Mouse (Mus musculus): ENCODE data around the gene Camk1d. TPM values are rescaled to one million over a fixed set of nuclear protein-coding genes. Genes with fewer than 3 reads are reported as not detected.

Gene Camk1d
- polyA plus RNA-seq, 1 experiment = 3.2 TPM

GRCm38 (mm10) chr2:5595356-5596191, 118.7 kb downstream of the Camk1d start:
- no peaks in the 10 kb centered on the region for H3K9me3 ChIP-seq (replicated peaks; ENCODE audit: control insufficient read depth, insufficient read depth, low read length, poor library complexity, severe bottlenecking)
- no peak overlapping the region for H3K9ac ChIP-seq (ENCODE audit: low read depth, poor library complexity, severe bottlenecking)
- H3K27ac ChIP-seq (ENCODE audit: insufficient read depth, low read length) = no peak overlapping the region

GRCm38 (mm10) chr2:5592461-5593136, 121.7 kb downstream of the Camk1d start:
- no peak overlapping the region for H3K27ac ChIP-seq (ENCODE audit: insufficient read depth, low read length)
- no peak overlapping the region for H3K9ac ChIP-seq (ENCODE audit: low read depth, poor library complexity, severe bottlenecking)
- H3K4me3 ChIP-seq (ENCODE audit: low read depth, low read length) = no peak overlapping the region
- no peak for TF ChIP-seq CTCF (IDR thresholded peaks at IDR 0.05; ENCODE audit: low read depth, low read length)
- no peak for TF ChIP-seq EP300 (IDR thresholded peaks at IDR 0.05; ENCODE audit: insufficient read depth, low read depth, low read length)
- TF ChIP-seq POLR2A (IDR thresholded peaks at IDR 0.05; ENCODE audit: insufficient read depth, low read length) = no peak
- no peaks in the 10 kb centered on the region for H3K36me3 ChIP-seq (ENCODE audit: control insufficient read depth, insufficient read depth, low read length, poor library complexity, severe bottlenecking)
- no peaks in the 10 kb centered on the region for H3K9me3 ChIP-seq (replicated peaks; ENCODE audit: control insufficient read depth, insufficient read depth, low read length, poor library complexity, severe bottlenecking)
- H3K4me1 ChIP-seq (ENCODE audit: control insufficient read depth, insufficient read depth, low read length) = peaks cover 4% of the 10 kb centered on the region
- no peaks in the 10 kb centered on the region for H3K27me3 ChIP-seq (ENCODE audit: control insufficient read depth, insufficient read depth, low read length, poor library complexity, severe bottlenecking)

More at GRCm38 (mm10) chr2:5595356-5596191, 118.7 kb downstream of the Camk1d start:
- Histone ChIP-seq H3K27me3 (ENCODE audit: control insufficient read depth, insufficient read depth, low read length, poor library complexity, severe bottlenecking) (no peaks in the 10 kb centered on the region), H3K36me3 (ENCODE audit: control insufficient read depth, insufficient read depth, low read length, poor library complexity, severe bottlenecking) (no peaks in the 10 kb centered on the region), H3K4me3 (ENCODE audit: low read depth, low read length) (no peak overlapping the region), H3K4me1 (ENCODE audit: control insufficient read depth, insufficient read depth, low read length) (peaks cover under 1% of the 10 kb centered on the region)
- TF ChIP-seq POLR2A (IDR thresholded peaks at IDR 0.05; ENCODE audit: insufficient read depth, low read length) (no peak), EP300 (IDR thresholded peaks at IDR 0.05; ENCODE audit: insufficient read depth, low read depth, low read length) (no peak), CTCF (IDR thresholded peaks at IDR 0.05; ENCODE audit: low read depth, low read length) (no peak)

- Histone ChIP-seq H3K4me1 (ENCODE audit: control insufficient read depth, insufficient read depth, low read length) (peaks cover 4% of the 10 kb centered on the region), H3K9ac (ENCODE audit: low read depth, poor library complexity, severe bottlenecking) (no peak overlapping the region)
Observed at GRCm38 (mm10) chr2:5590074-5590473, 124.2 kb downstream of the Camk1d start.

GRCm38 (mm10) chr2:5589163-5589562, 125.2 kb downstream of the Camk1d start:
- H3K27ac ChIP-seq (ENCODE audit: insufficient read depth, low read length) = no peak overlapping the region
- TF ChIP-seq CTCF (IDR thresholded peaks at IDR 0.05; ENCODE audit: low read depth, low read length) (no peak), POLR2A (IDR thresholded peaks at IDR 0.05; ENCODE audit: insufficient read depth, low read length) (no peak), EP300 (IDR thresholded peaks at IDR 0.05; ENCODE audit: insufficient read depth, low read depth, low read length) (no peak)
- no peaks in the 10 kb centered on the region for H3K27me3 ChIP-seq (ENCODE audit: control insufficient read depth, insufficient read depth, low read length, poor library complexity, severe bottlenecking)
- H3K4me3 ChIP-seq (ENCODE audit: low read depth, low read length) = no peak overlapping the region
- no peaks in the 10 kb centered on the region for H3K36me3 ChIP-seq (ENCODE audit: control insufficient read depth, insufficient read depth, low read length, poor library complexity, severe bottlenecking)
- peaks cover 4% of the 10 kb centered on the region for H3K4me1 ChIP-seq (ENCODE audit: control insufficient read depth, insufficient read depth, low read length)
- no peak overlapping the region for H3K9ac ChIP-seq (ENCODE audit: low read depth, poor library complexity, severe bottlenecking)
- no peaks in the 10 kb centered on the region for H3K9me3 ChIP-seq (replicated peaks; ENCODE audit: control insufficient read depth, insufficient read depth, low read length, poor library complexity, severe bottlenecking)

More at GRCm38 (mm10) chr2:5590074-5590473, 124.2 kb downstream of the Camk1d start:
- Histone ChIP-seq H3K27ac (ENCODE audit: insufficient read depth, low read length) (no peak overlapping the region), H3K9me3 (replicated peaks; ENCODE audit: control insufficient read depth, insufficient read depth, low read length, poor library complexity, severe bottlenecking) (no peaks in the 10 kb centered on the region), H3K36me3 (ENCODE audit: control insufficient read depth, insufficient read depth, low read length, poor library complexity, severe bottlenecking) (no peaks in the 10 kb centered on the region), H3K27me3 (ENCODE audit: control insufficient read depth, insufficient read depth, low read length, poor library complexity, severe bottlenecking) (no peaks in the 10 kb centered on the region), H3K4me3 (ENCODE audit: low read depth, low read length) (no peak overlapping the region)
- TF ChIP-seq POLR2A (IDR thresholded peaks at IDR 0.05; ENCODE audit: insufficient read depth, low read length) (no peak), EP300 (IDR thresholded peaks at IDR 0.05; ENCODE audit: insufficient read depth, low read depth, low read length) (no peak), CTCF (IDR thresholded peaks at IDR 0.05; ENCODE audit: low read depth, low read length) (no peak)

- peaks cover 4% of the 10 kb centered on the region for H3K4me1 ChIP-seq (ENCODE audit: control insufficient read depth, insufficient read depth, low read length)
- no peaks in the 10 kb centered on the region for H3K27me3 ChIP-seq (ENCODE audit: control insufficient read depth, insufficient read depth, low read length, poor library complexity, severe bottlenecking)
- no peak overlapping the region for H3K27ac ChIP-seq (ENCODE audit: insufficient read depth, low read length)
- no peak overlapping the region for H3K9ac ChIP-seq (ENCODE audit: low read depth, poor library complexity, severe bottlenecking)
- no peak for TF ChIP-seq CTCF (IDR thresholded peaks at IDR 0.05; ENCODE audit: low read depth, low read length)
- H3K36me3 ChIP-seq (ENCODE audit: control insufficient read depth, insufficient read depth, low read length, poor library complexity, severe bottlenecking) = no peaks in the 10 kb centered on the region
- no peak overlapping the region for H3K4me3 ChIP-seq (ENCODE audit: low read depth, low read length)
- no peaks in the 10 kb centered on the region for H3K9me3 ChIP-seq (replicated peaks; ENCODE audit: control insufficient read depth, insufficient read depth, low read length, poor library complexity, severe bottlenecking)
Observed at GRCm38 (mm10) chr2:5588329-5588982, 125.9 kb downstream of the Camk1d start.

All from ES-Bruce4 (cell line).